Mouse (Mus musculus): ENCODE data around the gene Spta1. TPM values are rescaled to one million over a fixed set of nuclear protein-coding genes. Genes with fewer than 3 reads are reported as not detected.

Spta1 gene
- polyA plus RNA-seq, 1 experiment from 2014 or later: 0.95 TPM

DNA sequence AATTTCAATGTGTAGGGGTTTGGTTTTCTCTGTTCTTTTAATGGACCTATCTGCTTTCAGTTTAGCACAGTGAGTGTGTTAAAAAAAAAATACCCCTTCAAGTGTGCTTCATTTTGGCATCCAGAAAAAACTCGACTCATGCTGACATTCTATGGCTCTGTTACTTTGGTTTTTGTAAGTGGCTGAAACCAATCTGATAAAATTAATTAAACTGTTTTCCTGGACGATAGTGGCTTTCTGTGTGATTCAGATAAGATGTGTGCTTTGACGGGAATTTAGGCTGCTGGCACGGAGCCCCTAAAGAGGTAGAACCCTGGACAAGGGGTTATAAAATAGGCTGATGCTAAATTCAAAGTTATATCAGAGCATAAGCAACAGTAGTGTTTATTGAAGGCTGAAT lies 96.6 kb downstream of the Spta1 start:
- H3K9me3 ChIP-seq: no peaks in the 10 kb centered on the region
- H3K4me1 ChIP-seq (replicated peaks): no peaks in the 10 kb centered on the region
- no peak overlapping the region for H3K9ac ChIP-seq (replicated peaks)
- H3K4me3 ChIP-seq (replicated peaks): no peak overlapping the region
- no peaks in the 10 kb centered on the region for H3K27me3 ChIP-seq
- no peak for ATAC-seq (ENCODE audit: insufficient number of reproducible peaks, insufficient read depth, low FRiP score, low TSS enrichment, low read depth)
- H3K27ac ChIP-seq: no peak overlapping the region
- no peak overlapping the region for H3K4me2 ChIP-seq
- H3K36me3 ChIP-seq: no peaks in the 10 kb centered on the region
- 71% methylated on average over 4 of the region's 4 CpGs for WGBS

DNA sequence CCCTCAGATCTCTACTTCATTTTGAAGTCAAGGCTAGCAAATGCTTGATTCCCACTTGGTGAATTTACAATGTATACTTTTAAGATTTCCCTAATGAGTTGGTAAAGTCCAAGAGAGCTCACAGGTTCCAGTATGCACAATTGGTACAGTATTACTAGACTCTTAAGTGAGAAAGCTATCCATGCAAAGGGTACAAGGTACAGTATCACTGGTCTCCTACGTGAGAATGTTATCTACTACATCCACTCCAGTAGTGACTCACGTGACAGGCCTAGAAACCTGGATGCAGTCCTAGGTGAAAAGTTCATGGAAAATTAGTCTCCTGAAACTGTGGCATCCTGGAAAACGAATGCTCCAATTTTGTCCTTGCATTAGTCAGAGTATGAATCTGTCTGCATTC lies 98.1 kb downstream of the Spta1 start:
- H3K9me3 ChIP-seq: no peaks in the 10 kb centered on the region
- H3K4me3 ChIP-seq (replicated peaks): no peak overlapping the region
- no peaks in the 10 kb centered on the region for H3K4me1 ChIP-seq (replicated peaks)
- H3K27me3 ChIP-seq: no peaks in the 10 kb centered on the region
- H3K4me2 ChIP-seq: no peak overlapping the region
- H3K27ac ChIP-seq: no peak overlapping the region
- H3K36me3 ChIP-seq: no peaks in the 10 kb centered on the region
- 84% methylated on average over 3 of the region's 3 CpGs for WGBS
- H3K9ac ChIP-seq (replicated peaks): no peak overlapping the region
- no peak for ATAC-seq (ENCODE audit: insufficient number of reproducible peaks, insufficient read depth, low FRiP score, low TSS enrichment, low read depth)

Other genes starting within 250 kb of the Spta1 start
- 0.80 and 1.7 TPM in 2 replicates for gene Mndal, start 230.3 kb upstream of the Spta1 start, polyA plus RNA-seq (2016; fragmentation: Nextera tagmentation; extraction: Ambion mirVana)
- gene Ifi203, start 230.1 kb upstream of the Spta1 start, polyA plus RNA-seq (2016; fragmentation: Nextera tagmentation; extraction: Ambion mirVana): 0.20 and 0.73 TPM in 2 replicates
- gene Ifi202b, start 190.0 kb upstream of the Spta1 start, polyA plus RNA-seq (2016; fragmentation: Nextera tagmentation; extraction: Ambion mirVana): 0.17 TPM in 1 of 2 replicates, not detected in the other
- gene Ifi205, start 141.0 kb upstream of the Spta1 start, polyA plus RNA-seq (2016; fragmentation: Nextera tagmentation; extraction: Ambion mirVana): 0.16 TPM in 1 of 2 replicates, not detected in the other
- gene Olfr433, start 132.1 kb upstream of the Spta1 start, polyA plus RNA-seq (2016; fragmentation: Nextera tagmentation; extraction: Ambion mirVana): 0.09 TPM in 1 of 2 replicates, not detected in the other
- gene Olfr432, start 123.6 kb upstream of the Spta1 start, polyA plus RNA-seq (2016; fragmentation: Nextera tagmentation; extraction: Ambion mirVana): not detected in 2 replicates
- gene Olfr430, start 106.2 kb upstream of the Spta1 start, polyA plus RNA-seq (2016; fragmentation: Nextera tagmentation; extraction: Ambion mirVana): not detected in 2 replicates
- gene Olfr429, start 88.4 kb upstream of the Spta1 start, polyA plus RNA-seq (2016; fragmentation: Nextera tagmentation; extraction: Ambion mirVana): not detected in 2 replicates
- not detected in 2 replicates for gene Olfr427, start 75.9 kb upstream of the Spta1 start, polyA plus RNA-seq (2016; fragmentation: Nextera tagmentation; extraction: Ambion mirVana)
- not detected in 2 replicates for gene Olfr231, start 51.6 kb upstream of the Spta1 start, polyA plus RNA-seq (2016; fragmentation: Nextera tagmentation; extraction: Ambion mirVana)
- not detected in 2 replicates for gene Olfr424, start 41.3 kb upstream of the Spta1 start, polyA plus RNA-seq (2016; fragmentation: Nextera tagmentation; extraction: Ambion mirVana)
- not detected in 2 replicates for gene Olfr420, start 17.1 kb upstream of the Spta1 start, polyA plus RNA-seq (2016; fragmentation: Nextera tagmentation; extraction: Ambion mirVana)
- not detected in 2 replicates for gene Olfr419, start 79.3 kb downstream of the Spta1 start, polyA plus RNA-seq (2016; fragmentation: Nextera tagmentation; extraction: Ambion mirVana)
- gene Mptx1, start 157.7 kb downstream of the Spta1 start, polyA plus RNA-seq (2016; fragmentation: Nextera tagmentation; extraction: Ambion mirVana): not detected in 2 replicates
- gene Olfr417, start 192.3 kb downstream of the Spta1 start, polyA plus RNA-seq (2016; fragmentation: Nextera tagmentation; extraction: Ambion mirVana): not detected in 2 replicates
- not detected in 2 replicates for gene Olfr248, start 218.3 kb downstream of the Spta1 start, polyA plus RNA-seq (2016; fragmentation: Nextera tagmentation; extraction: Ambion mirVana)

Data from limb, embryonic 12.5 days (tissue).